Mouse (Mus musculus) monocyte, adult 2 months (primary cell): Measurements from ENCODE around the gene Bclaf3.
A peak's percentile ranks its signal among the peaks of the same experiment; 100 is the strongest.

ENCODE experiments used
- DNase-seq, 2 experiments: peaks; one replicate each; pipeline ENCODE4 v3.0.0; 2022; ENCODE audit warnings: low spot score in 2 of 2, low read depth in 1 of 2

The Bclaf3 gene

DNA sequence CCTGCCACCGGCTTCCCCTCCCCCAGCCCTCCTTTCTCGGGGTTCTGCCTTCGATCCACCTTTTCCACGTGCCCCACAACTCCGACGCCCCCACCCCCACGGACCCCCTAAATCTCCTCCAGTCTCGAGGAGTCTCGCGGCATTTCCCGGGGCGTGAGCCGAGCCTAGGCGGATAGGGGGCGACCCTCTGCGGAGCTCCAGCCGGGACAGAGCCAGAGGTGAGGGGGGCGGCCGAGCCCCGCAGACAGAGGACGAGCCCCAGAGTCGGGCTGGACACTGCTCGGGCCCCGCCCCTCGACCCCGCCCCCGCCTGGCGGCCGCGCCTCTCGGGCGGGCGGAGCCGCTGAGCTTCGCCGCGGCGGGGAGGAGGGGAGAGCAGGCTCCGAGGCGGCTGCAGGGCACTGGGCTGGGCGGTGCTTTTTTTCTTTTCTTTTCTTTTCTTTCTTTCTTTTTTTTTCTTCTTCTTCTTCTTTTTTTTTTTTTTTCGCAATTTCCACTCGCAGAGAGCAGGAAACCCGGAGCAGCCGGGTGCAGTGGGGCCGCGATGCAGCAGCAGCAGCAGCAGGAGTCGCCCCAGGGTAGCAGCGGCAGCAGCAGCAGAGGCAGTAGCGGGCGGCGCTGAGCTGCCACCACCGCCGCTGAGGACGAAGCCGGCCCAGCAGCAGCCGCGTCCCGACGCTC lies 100.6 kb downstream of the Bclaf3 start, which contains the start of gene Sh3kbp1:
Sh3kbp1 (plus strand) TSS at position 366 of the 681 bp plus-strand sequence.
- DNase-seq: peak in 1 of 2 experiments; percentile 29

DNA sequence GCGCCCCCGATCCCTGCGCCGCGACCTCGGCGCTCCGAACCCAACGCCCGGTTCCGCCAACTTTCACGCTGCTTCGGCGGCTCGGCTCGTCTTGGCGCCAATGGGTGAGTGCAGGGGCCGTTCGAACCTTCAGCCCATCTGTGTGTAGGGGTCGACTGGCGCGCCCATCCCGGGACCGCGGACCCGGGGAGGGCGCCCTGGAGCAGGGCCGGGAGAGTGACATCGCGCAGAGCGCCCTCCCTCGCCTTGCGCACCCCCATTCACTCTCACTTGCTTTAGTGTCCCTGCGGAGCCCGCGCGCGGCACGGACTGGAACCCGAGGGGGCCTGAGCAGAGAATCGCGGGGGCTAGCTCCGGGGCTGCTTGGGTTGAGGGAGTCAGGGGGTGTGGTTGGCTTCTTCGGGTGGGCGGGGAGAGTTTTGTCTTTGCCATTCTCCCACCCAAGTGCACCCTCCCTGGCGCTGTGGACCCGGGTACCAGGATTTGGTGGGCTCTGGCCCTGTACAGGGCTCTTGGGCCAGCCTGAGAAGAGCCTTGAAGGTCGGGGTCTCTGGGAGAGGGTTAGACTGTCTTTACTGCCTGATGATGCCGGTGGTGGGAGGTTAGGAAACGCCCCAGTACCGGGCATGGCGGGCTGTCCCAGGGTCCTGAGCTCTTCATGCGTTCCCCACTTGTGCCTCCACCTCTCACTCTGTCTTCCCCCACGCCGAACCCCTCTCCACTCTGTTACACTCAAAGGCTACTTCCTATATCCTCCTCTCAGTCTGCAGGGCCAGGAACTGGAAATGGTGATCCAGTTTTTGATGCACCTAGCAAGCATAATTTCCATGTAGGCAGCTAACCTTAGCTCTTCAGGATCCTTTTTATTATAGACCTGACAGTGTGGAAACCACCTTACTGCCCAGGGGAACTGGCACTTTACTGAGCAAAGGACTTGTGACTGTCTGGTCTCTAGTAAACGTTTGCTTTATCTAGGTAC lies 101.4 kb downstream of the Bclaf3 start:
- no peak for DNase-seq

DNA sequence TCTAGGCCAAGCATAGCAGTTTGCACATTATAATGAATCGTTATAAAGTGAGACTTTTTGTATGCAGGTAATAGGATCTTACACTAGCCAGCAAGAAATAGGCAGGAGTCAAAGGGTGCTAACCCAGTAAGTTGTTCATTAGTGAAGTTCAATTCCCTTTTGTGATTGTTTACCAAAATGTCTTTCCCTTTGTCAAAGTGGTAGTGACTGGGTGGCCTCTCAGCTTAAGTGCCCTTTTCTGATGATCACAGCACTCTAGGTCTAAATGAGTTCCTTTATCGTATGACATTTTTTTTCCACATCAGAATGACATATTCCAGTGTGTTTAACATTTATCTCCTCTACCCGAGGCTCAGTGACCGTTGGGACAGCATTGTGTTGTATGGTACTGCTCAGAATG lies 102.1 kb downstream of the Bclaf3 start:
- DNase-seq: no peak

DNA sequence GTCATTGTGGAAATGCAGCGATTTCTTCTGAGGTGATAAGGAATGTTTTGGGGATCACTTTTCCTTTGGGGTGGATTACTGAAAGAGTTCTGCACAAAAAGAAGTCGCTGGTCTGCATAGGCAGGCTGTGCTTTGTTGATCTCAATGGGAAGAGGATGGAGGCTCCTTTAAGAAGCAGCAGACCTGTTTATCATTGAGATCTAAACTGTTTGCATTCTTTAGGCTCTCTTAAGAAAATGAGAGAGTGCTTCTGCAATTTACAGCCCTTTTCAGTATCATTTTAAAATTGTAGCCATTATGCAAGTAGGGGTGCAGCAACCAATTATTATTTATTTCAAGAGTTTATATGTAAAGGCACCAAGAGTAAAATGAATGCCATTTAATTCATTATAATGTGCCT lies 102.7 kb downstream of the Bclaf3 start:
- no peak for DNase-seq

DNA sequence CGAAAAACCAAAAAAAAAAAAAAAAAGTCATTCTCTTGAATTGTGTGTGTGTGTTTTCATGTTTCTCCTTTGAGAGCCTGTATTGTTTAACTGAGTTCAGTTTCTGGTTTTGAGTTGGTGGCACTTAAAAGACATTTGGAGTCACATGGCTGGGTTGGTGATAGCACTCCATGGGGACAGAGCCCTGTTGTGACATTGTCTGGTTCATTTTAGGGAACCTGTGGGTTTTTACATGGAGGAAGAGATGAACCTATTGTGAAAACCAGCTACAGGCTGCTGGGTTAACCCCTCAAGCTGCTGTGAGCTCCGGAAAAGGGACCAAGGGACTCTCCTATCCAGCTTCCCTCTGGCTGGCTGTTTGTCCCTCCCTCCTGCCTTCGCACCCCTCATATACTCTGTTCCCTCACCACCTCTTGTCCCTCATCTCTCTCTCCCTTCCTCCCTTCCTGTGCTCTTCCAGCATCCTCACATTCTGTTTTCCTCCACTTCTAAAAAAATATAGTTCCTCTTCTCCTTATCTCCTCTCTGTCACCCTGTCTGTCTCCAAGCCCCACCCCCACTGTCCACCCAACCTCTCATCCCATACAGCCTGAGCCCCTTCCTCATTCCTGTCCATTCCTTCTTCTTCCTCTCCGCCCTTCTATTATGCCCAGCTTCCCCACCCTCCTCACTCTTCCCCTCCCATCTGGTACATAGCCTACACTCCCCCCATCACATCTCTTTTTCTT lies 112.2 kb downstream of the Bclaf3 start:
- DNase-seq: peak; percentile 19 to 31

DNA sequence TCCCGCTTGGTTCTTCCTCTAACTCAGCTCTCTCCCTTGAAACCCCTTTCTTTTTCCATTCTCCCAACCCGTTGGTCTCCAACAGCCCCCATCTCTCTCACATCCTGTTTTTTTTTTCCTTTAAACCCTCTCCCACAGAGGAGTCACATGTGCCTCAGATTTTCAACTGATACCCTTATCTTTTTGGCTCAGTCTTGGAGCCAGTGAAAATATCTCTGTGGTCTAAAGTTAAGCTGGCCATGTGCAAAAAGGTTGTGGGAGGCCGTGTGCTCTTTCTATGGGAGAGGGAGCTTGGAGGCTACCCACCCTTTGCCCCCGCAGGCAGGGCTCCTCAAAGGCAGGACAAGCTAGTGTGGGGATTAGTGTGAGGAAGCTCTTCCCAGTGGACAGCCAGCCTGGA lies 113.5 kb downstream of the Bclaf3 start:
- DNase-seq: no peak
